Mouse (Mus musculus): Measurements from ENCODE around the gene Tmbim7. TPM values are rescaled to one million over a fixed set of nuclear protein-coding genes. Genes with fewer than 3 reads are reported as not detected.

Tmbim7 gene
- total RNA-seq, 1 experiment from 2014 or later: not detected

Other genes starting within 250 kb of the Tmbim7 start
- gene Fam133b, start 107.3 kb upstream of the Tmbim7 start, total RNA-seq (2017): 168 and 180 TPM in 2 replicates
- gene 1700109H08Rik, start 79.6 kb upstream of the Tmbim7 start, total RNA-seq (2017): 15.8 and 17.7 TPM in 2 replicates
- gene Pex1, start 55.1 kb upstream of the Tmbim7 start, total RNA-seq (2017): 21.0 and 32.2 TPM in 2 replicates
- 37.9 and 38.6 TPM in 2 replicates for gene Rbm48, start 54.6 kb upstream of the Tmbim7 start, total RNA-seq (2017)
- 187 and 209 TPM in 2 replicates for gene Gatad1, start 6.0 kb downstream of the Tmbim7 start, total RNA-seq (2017)
- gene Ankib1, start 151.7 kb downstream of the Tmbim7 start, total RNA-seq (2017): 43.5 and 68.3 TPM in 2 replicates
- gene Krit1, start 152.0 kb downstream of the Tmbim7 start, total RNA-seq (2017): 67.0 and 67.5 TPM in 2 replicates
- not detected in 2 replicates for gene Lrrd1, start 194.0 kb downstream of the Tmbim7 start, total RNA-seq (2017)
- 11.2 and 17.0 TPM in 2 replicates for gene Mterf1a, start 242.8 kb downstream of the Tmbim7 start, total RNA-seq (2017)